Mouse (Mus musculus) midbrain, embryonic 16.5 days (tissue): ENCODE measurements around the gene Clec10a. TPM values are rescaled to one million over a fixed set of nuclear protein-coding genes. Genes with fewer than 3 reads are reported as not detected.
"Not testable (repeated sequence)": the region's sequence is repeated elsewhere in the genome, so short reads cannot be mapped to it uniquely, and the experiment has no call there.

ENCODE experiments used
- ATAC-seq: fragments of 200-750 bp; cut with Nextera tagmentation; 2 replicates; pipeline ENCODE4 v1.8.0; 2017; ENCODE audit warnings: moderate TSS enrichment
- H3K27ac ChIP-seq: fragments of 300-500 bp; sonication (generic); 2 replicates; pipeline ENCODE4 v1.5.1; 2014; ENCODE audit warnings: mild to moderate bottlenecking, low read length, mixed read lengths
- H3K27me3 ChIP-seq: fragments of 300-500 bp; sonication (generic); 2 replicates; pipeline ENCODE4 v1.6.1; 2014; ENCODE audit warnings: low read depth, low read length, mixed read lengths; ENCODE audit not compliant: control insufficient read depth, insufficient read depth
- H3K36me3 ChIP-seq: fragments of 300-500 bp; sonication (generic); 2 replicates; pipeline ENCODE4 v1.6.1; 2014; ENCODE audit warnings: mild to moderate bottlenecking, low read length, moderate library complexity, mixed read lengths; ENCODE audit not compliant: control insufficient read depth, insufficient read depth
- H3K4me1 ChIP-seq: fragments of 300-500 bp; sonication (generic); 2 replicates; pipeline ENCODE4 v1.6.1; 2014; ENCODE audit warnings: mild to moderate bottlenecking, low read length, mixed read lengths; ENCODE audit not compliant: control insufficient read depth, insufficient read depth
- H3K4me2 ChIP-seq: fragments of 300-500 bp; sonication (generic); 2 replicates; pipeline ENCODE4 v1.6.1; 2014; ENCODE audit warnings: mild to moderate bottlenecking, low read length, mixed read lengths
- H3K4me3 ChIP-seq: fragments of 300-500 bp; sonication (generic); 2 replicates; pipeline ENCODE4 v1.5.1; 2014; ENCODE audit warnings: low read depth, mild to moderate bottlenecking, low read length, moderate library complexity, mixed read lengths
- H3K9ac ChIP-seq: fragments of 300-500 bp; sonication (generic); 2 replicates; pipeline ENCODE4 v1.6.1; 2014; ENCODE audit warnings: low read depth, low read length, mixed read lengths
- H3K9me3 ChIP-seq: fragments of 300-500 bp; sonication (generic); replicated peaks from 2 replicates; pipeline ENCODE4 v1.6.1; 2014; ENCODE audit warnings: mild to moderate bottlenecking, low read length, mixed read lengths; ENCODE audit not compliant: control insufficient read depth, poor library complexity, severe bottlenecking
- WGBS: fragments of 180-500 bp; shearing (Covaris S2); extraction: QIAGEN DNeasy Blood & Tissue Kit; methylation state at CpG from one replicate; pipeline ENCODE4 v1.1.7; 2014; 5-methylcytosine and 5-hydroxymethylcytosine counted together
- polyA plus RNA-seq: library from polyadenylated mRNA; unstranded; fragments of >200 nt; fragmentation: Nextera tagmentation; extraction: Ambion mirVana; gene quantifications from 2 replicates; pipeline ENCODE4 v1.2.1, GENCODE M21; 2015

The Clec10a gene
- polyA plus RNA-seq, 1 experiment from 2014 or later = 1.1 TPM

- no peaks in the 10 kb centered on the region for H3K36me3 ChIP-seq
- H3K4me2 ChIP-seq = no peak overlapping the region
- ATAC-seq = no peak
- 66% methylated on average over 3 of the region's 3 CpGs for WGBS
- no peak overlapping the region for H3K9ac ChIP-seq
- no peak overlapping the region for H3K4me3 ChIP-seq
- H3K27ac ChIP-seq = no peak overlapping the region
- H3K27me3 ChIP-seq = no peaks in the 10 kb centered on the region
- no peaks in the 10 kb centered on the region for H3K4me1 ChIP-seq
- no peaks in the 10 kb centered on the region for H3K9me3 ChIP-seq
Observed at GRCm38 (mm10) chr11:70151072-70151471, 4.9 kb upstream of the Clec10a start.

GRCm38 (mm10) chr11:70162336-70162735 is 6.3 kb downstream of the Clec10a start:
- no peak for ATAC-seq
- H3K9me3 ChIP-seq = no peaks in the 10 kb centered on the region
- H3K27ac ChIP-seq = no peak overlapping the region
- WGBS = 61% methylated on average over 3 of the region's 3 CpGs
- no peaks in the 10 kb centered on the region for H3K36me3 ChIP-seq
- no peak overlapping the region for H3K9ac ChIP-seq
- H3K4me1 ChIP-seq = no peaks in the 10 kb centered on the region
- H3K27me3 ChIP-seq = no peaks in the 10 kb centered on the region
- no peak overlapping the region for H3K4me2 ChIP-seq
- no peak overlapping the region for H3K4me3 ChIP-seq

GRCm38 (mm10) chr11:70165972-70166921 is 10.2 kb downstream of the Clec10a start:
- Histone ChIP-seq H3K27me3 (no peaks in the 10 kb centered on the region), H3K4me2 (no peak overlapping the region), H3K27ac (no peak overlapping the region), H3K9me3 (no peaks in the 10 kb centered on the region), H3K4me1 (no peaks in the 10 kb centered on the region), H3K4me3 (no peak overlapping the region), H3K9ac (no peak overlapping the region), H3K36me3 (no peaks in the 10 kb centered on the region)
- ATAC-seq = no peak
- WGBS = 70% methylated on average over 16 of the region's 16 CpGs

GRCm38 (mm10) chr11:70168136-70168535 is 12.1 kb downstream of the Clec10a start:
- Histone ChIP-seq H3K4me2 (no peak overlapping the region), H3K9ac (no peak overlapping the region), H3K27me3 (no peaks in the 10 kb centered on the region), H3K36me3 (no peaks in the 10 kb centered on the region), H3K4me3 (no peak overlapping the region), H3K9me3 (no peaks in the 10 kb centered on the region), H3K4me1 (no peaks in the 10 kb centered on the region), H3K27ac (no peak overlapping the region)
- 65% methylated on average over 7 of the region's 7 CpGs for WGBS
- ATAC-seq = no peak

GRCm38 (mm10) chr11:70169471-70169870 is 13.5 kb downstream of the Clec10a start:
- H3K27ac ChIP-seq, H3K27me3 ChIP-seq, H3K9ac ChIP-seq, H3K4me3 ChIP-seq, H3K36me3 ChIP-seq, ATAC-seq, H3K4me2 ChIP-seq, H3K9me3 ChIP-seq, H3K4me1 ChIP-seq: not testable (repeated sequence)
- 92% methylated on average over 7 of the region's 7 CpGs for WGBS

GRCm38 (mm10) chr11:70170291-70170690 is 14.3 kb downstream of the Clec10a start:
- Histone ChIP-seq H3K27me3 (no peaks in the 10 kb centered on the region), H3K27ac (no peak overlapping the region), H3K4me3 (no peak overlapping the region), H3K4me1 (no peaks in the 10 kb centered on the region), H3K36me3 (no peaks in the 10 kb centered on the region), H3K9me3 (no peaks in the 10 kb centered on the region), H3K9ac (no peak overlapping the region), H3K4me2 (no peak overlapping the region)
- 80% methylated on average over 7 of the region's 7 CpGs for WGBS
- ATAC-seq = no peak

GRCm38 (mm10) chr11:70171181-70171580 is 15.2 kb downstream of the Clec10a start:
- H3K27ac ChIP-seq = no peak overlapping the region
- no peak overlapping the region for H3K4me2 ChIP-seq
- no peaks in the 10 kb centered on the region for H3K9me3 ChIP-seq
- ATAC-seq = no peak
- no peaks in the 10 kb centered on the region for H3K4me1 ChIP-seq
- H3K36me3 ChIP-seq = no peaks in the 10 kb centered on the region
- WGBS = 82% methylated on average over 7 of the region's 7 CpGs
- no peak overlapping the region for H3K9ac ChIP-seq
- H3K27me3 ChIP-seq = no peaks in the 10 kb centered on the region
- no peak overlapping the region for H3K4me3 ChIP-seq

- Histone ChIP-seq H3K4me3 (no peak overlapping the region), H3K9ac (no peak overlapping the region), H3K27me3 (no peaks in the 10 kb centered on the region), H3K4me2 (no peak overlapping the region), H3K36me3 (no peaks in the 10 kb centered on the region), H3K9me3 (no peaks in the 10 kb centered on the region), H3K4me1 (no peaks in the 10 kb centered on the region), H3K27ac (no peak overlapping the region)
- ATAC-seq = no peak
- WGBS = 53% methylated on average over 3 of the region's 3 CpGs
Observed at GRCm38 (mm10) chr11:70171847-70172246, 15.8 kb downstream of the Clec10a start.

GRCm38 (mm10) chr11:70172298-70172697 is 16.3 kb downstream of the Clec10a start:
- WGBS = 56% methylated on average over 5 of the region's 5 CpGs
- Histone ChIP-seq H3K9me3 (no peaks in the 10 kb centered on the region), H3K4me3 (no peak overlapping the region), H3K27me3 (no peaks in the 10 kb centered on the region), H3K36me3 (no peaks in the 10 kb centered on the region), H3K9ac (no peak overlapping the region), H3K4me1 (no peaks in the 10 kb centered on the region), H3K4me2 (no peak overlapping the region), H3K27ac (no peak overlapping the region)
- no peak for ATAC-seq
